In genomic region chr19:4075531-4075930, GRCm38 (mm10) we compare ENCODE assay signal across 28 mouse cellular contexts. TPM values are rescaled to one million over a fixed set of nuclear protein-coding genes. Genes with fewer than 3 reads are reported as not detected.
"Had no signal": no experiment of that assay in that cellular context is flagged by ENCODE, and none has a peak within 500 bp of the region (broad histone marks: within the 10 kb centered on the region; RNA-seq: fewer than 3 reads in every experiment).

No protein-coding gene starts in this region.

- H3K4me1 ChIP-seq: heart, embryonic 13.5 days; heart, embryonic 15.5 days; hindbrain, embryonic 13.5 days; hindbrain, embryonic 15.5 days; limb, embryonic 13.5 days; limb, embryonic 15.5 days had no signal

- H3K9ac ChIP-seq: forebrain, postnatal 0 days; heart, embryonic 13.5 days; heart, embryonic 15.5 days; hindbrain, embryonic 13.5 days; hindbrain, embryonic 15.5 days; limb, embryonic 13.5 days; limb, embryonic 15.5 days; liver, embryonic 12.5 days; liver, embryonic 14.5 days had no signal

- DNase-seq: forebrain, postnatal 0 days; gastrocnemius, postnatal 14 days; gastrocnemius, postnatal 36 days; heart, adult 2 months; heart, postnatal 14 days; heart, postnatal 36 days; kidney, adult 18-20 months; layer of hippocampus, adult 9-11 months; layer of hippocampus, postnatal 36 days; left cerebral cortex, postnatal 4 days; lung, adult 18-20 months had no signal

- H3K27me3 ChIP-seq: heart, embryonic 13.5 days; heart, embryonic 15.5 days; hindbrain, embryonic 13.5 days; hindbrain, embryonic 15.5 days; limb, embryonic 13.5 days; limb, embryonic 15.5 days had no signal

- H3K36me3 ChIP-seq: heart, embryonic 13.5 days; heart, embryonic 15.5 days; hindbrain, embryonic 13.5 days; hindbrain, embryonic 15.5 days; limb, embryonic 13.5 days; limb, embryonic 15.5 days; liver, embryonic 12.5 days had no signal

- H3K4me2 ChIP-seq: heart, embryonic 11.5 days; heart, embryonic 13.5 days; heart, embryonic 15.5 days; hindbrain, embryonic 13.5 days; hindbrain, embryonic 15.5 days; limb, embryonic 13.5 days; limb, embryonic 15.5 days; liver, embryonic 12.5 days had no signal

- H3K27ac ChIP-seq: heart, adult 2 months; heart, embryonic 13.5 days; heart, embryonic 15.5 days; hindbrain, embryonic 13.5 days; hindbrain, embryonic 15.5 days; hindbrain, postnatal 0 days; kidney, postnatal 0 days; limb, embryonic 13.5 days; limb, embryonic 15.5 days; liver, embryonic 12.5 days; liver, embryonic 14.5 days had no signal

- H3K4me3 ChIP-seq: heart, adult 2 months; heart, embryonic 13.5 days; heart, embryonic 15.5 days; hindbrain, embryonic 13.5 days; hindbrain, embryonic 15.5 days; limb, embryonic 13.5 days; limb, embryonic 15.5 days; liver, embryonic 12.5 days had no signal

- H3K9me3 ChIP-seq: heart, embryonic 13.5 days; heart, embryonic 15.5 days; hindbrain, embryonic 13.5 days; hindbrain, embryonic 15.5 days; limb, embryonic 13.5 days; limb, embryonic 15.5 days; liver, embryonic 12.5 days had no signal

- ATAC-seq: forebrain, postnatal 0 days; hindbrain, postnatal 0 days; intestine, embryonic 16.5 days; liver, embryonic 12.5 days had no signal

RNA-seq across cellular contexts. Expression of gene Cabp2, which starts 5.8 kb away (rescaled TPM):
- polyA plus RNA-seq: forebrain, postnatal 0 days; gonadal fat pad, adult 2 months; heart, adult 2 months; heart, embryonic 11.5 days; heart, embryonic 13.5 days; heart, embryonic 15.5 days; heart, postnatal 0 days; hindbrain, embryonic 11.5 days; hindbrain, embryonic 13.5 days; hindbrain, embryonic 15.5 days; hindbrain, postnatal 0 days; large intestine, adult 2 months; limb, embryonic 11.5 days; limb, embryonic 13.5 days; limb, embryonic 15.5 days had no signal

RNA-seq across cellular contexts. Expression of gene Gstp3, which starts 16.2 kb away (rescaled TPM):
- polyA plus RNA-seq: forebrain, postnatal 0 days; heart, postnatal 0 days; hindbrain, embryonic 11.5 days; hindbrain, embryonic 13.5 days; hindbrain, embryonic 15.5 days; hindbrain, postnatal 0 days; kidney, postnatal 0 days; limb, embryonic 13.5 days had no signal
